Comparison of ENCODE assay signal across 28 mouse cellular contexts in the genomic region with DNA sequence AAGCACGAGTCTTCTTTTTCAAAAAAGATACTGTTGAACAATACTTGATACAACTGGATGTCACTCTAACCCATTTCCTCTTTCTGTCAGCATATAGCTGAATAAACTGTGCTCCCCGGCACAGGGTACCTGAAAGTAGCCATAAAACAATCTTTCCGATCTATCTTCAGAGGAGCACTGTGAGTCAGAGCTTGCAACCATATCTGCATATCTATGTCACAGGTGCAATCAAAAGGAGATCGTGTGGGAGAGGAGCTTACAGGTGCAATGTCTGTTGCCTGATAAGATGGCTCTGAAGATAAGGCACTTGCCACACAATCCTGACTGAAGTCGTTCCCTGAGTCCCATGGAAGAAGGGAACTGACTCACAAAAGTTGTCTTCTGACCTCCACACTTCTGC. TPM values are rescaled to one million over a fixed set of nuclear protein-coding genes. Genes with fewer than 3 reads are reported as not detected.
A peak's percentile ranks its signal among the peaks of the same experiment; 100 is the strongest.
DNase-seq lines count a peak whose midpoint lies in the region; ATAC-seq and TF ChIP-seq lines count a peak whose summit lies in the region.
"Had no signal": no experiment of that assay in that cellular context is flagged by ENCODE, and none has a peak within 500 bp of the region (broad histone marks: within the 10 kb centered on the region; RNA-seq: fewer than 3 reads in every experiment).

No protein-coding gene starts in this region.

- 51% methylated on average over 5 of the region's 5 CpGs for WGBS in intestine, embryonic 16.5 days

- no peak overlapping the region for H3K4me2 ChIP-seq in intestine, embryonic 16.5 days (ENCODE audit: low read depth, low read length)
- H3K4me2 ChIP-seq: forebrain, embryonic 13.5 days; heart, embryonic 12.5 days; hindbrain, embryonic 14.5 days; liver, embryonic 12.5 days; midbrain, embryonic 12.5 days had no signal

- peaks cover 5 to 10% of the 10 kb centered on the region in 2 experiments for H3K27me3 ChIP-seq in MEL (ENCODE audit: control insufficient read depth in 1 of 2, insufficient read depth in 2 of 2, low read length in 2 of 2)
- H3K27me3 ChIP-seq in intestine, embryonic 16.5 days (replicated peaks; ENCODE audit: control insufficient read depth, insufficient read depth, low read length) = no peaks in the 10 kb centered on the region
- H3K27me3 ChIP-seq: forebrain, embryonic 13.5 days; heart, embryonic 12.5 days; liver, embryonic 12.5 days; midbrain, embryonic 12.5 days had no signal

- TF ChIP-seq CTCF in MEL (IDR thresholded peaks at IDR 0.05 in 2 of 3, conservative IDR thresholded peaks at IDR 0.05 in 1 of 3; ENCODE audit: control insufficient read depth in 1 of 3, insufficient read depth in 1 of 3, low read depth in 2 of 3, low read length in 3 of 3, poor library complexity in 1 of 3, severe bottlenecking in 1 of 3) = no peak

- H3K9ac ChIP-seq in MEL (ENCODE audit: control insufficient read depth, low read depth, low read length, poor library complexity, severe bottlenecking) = no peak overlapping the region
- H3K9ac ChIP-seq in intestine, embryonic 16.5 days (ENCODE audit: low read depth, low read length) = no peak overlapping the region
- H3K9ac ChIP-seq: forebrain, embryonic 13.5 days; heart, embryonic 12.5 days; hindbrain, embryonic 14.5 days; liver, embryonic 12.5 days; liver, postnatal 0 days; midbrain, embryonic 12.5 days had no signal

- TF ChIP-seq EP300 in MEL (IDR thresholded peaks at IDR 0.05; ENCODE audit: low read depth in 1 of 2, low read length in 2 of 2) = no peak

- no peak for TF ChIP-seq RAD21 in MEL (IDR thresholded peaks at IDR 0.05; ENCODE audit: low read depth, low read length)

- H3K4me1 ChIP-seq in MEL (ENCODE audit: control insufficient read depth in 1 of 2, insufficient read depth in 2 of 2, low read length in 2 of 2) = no peaks in the 10 kb centered on the region
- 0 out of 2 replicates have a peak, but pooled peaks cover 6% of the 10 kb centered on the region for H3K4me1 ChIP-seq in intestine, embryonic 16.5 days (ENCODE audit: control insufficient read depth, insufficient read depth, low read length)
- H3K4me1 ChIP-seq: forebrain, embryonic 13.5 days had no signal

- peak; percentile 26 for DNase-seq in CD4-positive, CD25-positive, alpha-beta regulatory T cell, adult 2 months (ENCODE audit: low read depth, low spot score)
- DNase-seq in MEL (ENCODE audit: low read depth, low spot score) = peak; percentile 16
- DNase-seq in thymus, postnatal 14 days = peak; percentile 56
- no peak for DNase-seq in right cerebral cortex, adult 2 months (ENCODE audit: low spot score in 2 of 2)
- no peak for DNase-seq in spleen, postnatal 4 days (ENCODE audit: low spot score in 2 of 2)
- DNase-seq in kidney, adult 11 months = no peak
- DNase-seq: adrenal gland, postnatal 10 days; cerebellum, adult 8-10 months; cerebellum, postnatal 25 days; gastrocnemius, postnatal 10 days; heart, postnatal 10 days; kidney, postnatal 25 days; left cerebral cortex, postnatal 4 days; liver, postnatal 0 days; lung, postnatal 4 days; retina, postnatal 1 day; right cerebral cortex, postnatal 25 days had no signal

- no peaks in the 10 kb centered on the region for H3K79me2 ChIP-seq in MEL (ENCODE audit: control insufficient read depth, insufficient read depth, low read length, poor library complexity)

- H3K27ac ChIP-seq in MEL (ENCODE audit: control insufficient read depth, low read depth, low read length) = no peak overlapping the region
- no peak overlapping the region for H3K27ac ChIP-seq in intestine, embryonic 16.5 days (ENCODE audit: low read length)
- H3K27ac ChIP-seq: forebrain, embryonic 13.5 days; hindbrain, embryonic 14.5 days; layer of hippocampus, adult 2 months; liver, embryonic 12.5 days; midbrain, embryonic 12.5 days had no signal

- no peaks in the 10 kb centered on the region for H3K36me3 ChIP-seq in MEL (ENCODE audit: control insufficient read depth in 1 of 2, insufficient read depth in 2 of 2, low read length in 2 of 2)
- H3K36me3 ChIP-seq in intestine, embryonic 16.5 days (ENCODE audit: control insufficient read depth, insufficient read depth, low read length) = no peaks in the 10 kb centered on the region
- H3K36me3 ChIP-seq: heart, embryonic 12.5 days; liver, embryonic 12.5 days; midbrain, embryonic 12.5 days had no signal

- no peak overlapping the region for H3K4me3 ChIP-seq in MEL (ENCODE audit: control insufficient read depth in 1 of 2, insufficient read depth in 1 of 2, low read depth in 2 of 2, low read length in 2 of 2)
- no peak overlapping the region for H3K4me3 ChIP-seq in intestine, embryonic 16.5 days (ENCODE audit: low read length)
- H3K4me3 ChIP-seq: forebrain, embryonic 13.5 days; heart, embryonic 12.5 days; layer of hippocampus, adult 2 months; liver, embryonic 12.5 days; megakaryocyte, embryonic 14.5 days; midbrain, embryonic 12.5 days; myocyte had no signal

- no peak for ATAC-seq in CD4-positive, CD25-positive, alpha-beta regulatory T cell, adult 4 months
- ATAC-seq in intestine, embryonic 16.5 days = peak; percentile 83
- ATAC-seq: forebrain, embryonic 13.5 days; liver, embryonic 12.5 days; liver, postnatal 0 days; lung, postnatal 0 days had no signal

- no peak for TF ChIP-seq POLR2A in MEL (IDR thresholded peaks at IDR 0.05; ENCODE audit: control insufficient read depth in 1 of 2, insufficient read depth in 1 of 2, low read depth in 1 of 2, low read length in 2 of 2, poor library complexity in 1 of 2)

- no peaks in the 10 kb centered on the region for H3K9me3 ChIP-seq in MEL (replicated peaks; ENCODE audit: insufficient read depth, low read length)
- H3K9me3 ChIP-seq in intestine, embryonic 16.5 days (ENCODE audit: control insufficient read depth, low read length) = no peaks in the 10 kb centered on the region
- H3K9me3 ChIP-seq: forebrain, embryonic 13.5 days; heart, embryonic 12.5 days; liver, embryonic 12.5 days; megakaryocyte, embryonic 14.5 days; midbrain, embryonic 12.5 days had no signal

TF ChIP-seq in MEL, 35 proteins besides CTCF, POLR2A, EP300 and RAD21:
- TF ChIP-seq GATA1 (IDR thresholded peaks at IDR 0.05; ENCODE audit: low read depth, low read length) (peak; percentile 71), MAFK (IDR thresholded peaks at IDR 0.05; ENCODE audit: borderline replicate concordance, low read depth, low read length) (no peak), HCFC1 (IDR thresholded peaks at IDR 0.05; ENCODE audit: low read depth, low read length) (no peak), MAZ (IDR thresholded peaks at IDR 0.05; ENCODE audit: low read depth, low read length) (no peak), ELF1 (IDR thresholded peaks at IDR 0.05; ENCODE audit: low read depth, low read length) (no peak), CHD2 (IDR thresholded peaks at IDR 0.05; ENCODE audit: low read length) (no peak)

RNA-seq across cellular contexts. Expression of gene Hnrnpa3, which starts 58.5 kb away (rescaled TPM):
- polyA plus RNA-seq in CD4-positive, CD25-positive, alpha-beta regulatory T cell, adult 4 months (2017; shearing (Covaris generic)) = 100 to 1,000 TPM; 113 to 198 TPM
- total RNA-seq in MEL (2012; rRNA removed) = 126 and 171 TPM in 2 replicates
- polyA plus RNA-seq in MEL (2012; ENCODE audit: insufficient read depth in 1 of 2, insufficient read length in 2 of 2, low read depth in 1 of 2, low replicate concordance in 2 of 2, missing spikeins in 1 of 2) = 100 to 1,000 TPM; 342 to 437 TPM
- polyA plus RNA-seq in intestine, embryonic 16.5 days (2015; fragmentation: Nextera tagmentation; extraction: Ambion mirVana) = 215 and 254 TPM in 2 replicates

Comparison
In these comparisons a context has a peak if more than half of its experiments do, and no peak if none do; other contexts are left out.
1. DNase-seq: peak in CD4-positive, CD25-positive, alpha-beta regulatory T cell, adult 2 months (single experiment), MEL (single experiment) and thymus, postnatal 14 days (single experiment); none in right cerebral cortex, adult 2 months (0 of 2), spleen, postnatal 4 days (0 of 2) and kidney, adult 11 months (single experiment).